Mouse (Mus musculus) erythroblast, adult 5-6 weeks (primary cell): ENCODE measurements around the gene Xpnpep1. TPM values are rescaled to one million over a fixed set of nuclear protein-coding genes. Genes with fewer than 3 reads are reported as not detected.

Experiments used
- ATAC-seq: replicated peaks from 2 replicates; pipeline ENCODE4 v1.8.0; 2016; ENCODE audit warnings: moderate number of reproducible peaks, mild to moderate bottlenecking, moderate TSS enrichment, inconsistent platforms; ENCODE audit not compliant: poor library complexity, low FRiP score, severe bottlenecking
- total RNA-seq, 2 experiments: library from RNA; stranded (forward) in 1 of 2; stranded (reverse) in 1 of 2; fragments of 150-400 nt in 1 of 2; fragments of 200-764, 138-1000 nt in 1 of 2; gene quantifications; 2 replicates each; pipeline versions ENCODE4 v1.2.3 to v1.2.4; 2015 to 2017; ENCODE audit warnings: low replicate concordance in 2 of 2

Gene Xpnpep1
- total RNA-seq, 2 experiments from 2014 or later, result 17.1 to 28.4 TPM

DNA sequence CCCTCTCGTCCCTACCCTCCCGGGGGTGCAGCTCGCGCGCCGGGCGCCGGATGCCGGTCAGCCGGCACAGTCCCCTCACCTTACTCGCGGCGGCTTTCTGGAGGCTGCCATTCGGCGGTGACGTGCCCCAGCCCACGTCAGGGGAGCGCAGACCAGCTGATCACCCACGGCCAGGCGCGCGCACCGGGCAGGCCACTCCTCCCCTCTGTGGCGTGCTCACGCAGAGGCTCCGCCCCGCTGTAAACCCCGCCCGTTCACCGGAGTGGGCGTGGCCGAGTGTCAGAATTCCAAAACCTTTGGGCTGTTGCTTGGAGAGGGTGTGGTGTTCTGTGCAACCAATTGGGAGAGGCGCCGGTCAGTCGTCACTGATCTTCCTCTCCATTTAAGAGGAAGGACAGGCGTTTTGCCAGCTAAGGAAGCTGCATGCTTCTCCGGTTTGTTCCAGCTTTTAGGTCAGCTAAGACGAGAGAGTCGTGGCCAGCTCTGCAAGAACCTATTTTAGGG lies 1.5 kb downstream of the Xpnpep1 start:
- ATAC-seq, result peak; percentile 97

DNA sequence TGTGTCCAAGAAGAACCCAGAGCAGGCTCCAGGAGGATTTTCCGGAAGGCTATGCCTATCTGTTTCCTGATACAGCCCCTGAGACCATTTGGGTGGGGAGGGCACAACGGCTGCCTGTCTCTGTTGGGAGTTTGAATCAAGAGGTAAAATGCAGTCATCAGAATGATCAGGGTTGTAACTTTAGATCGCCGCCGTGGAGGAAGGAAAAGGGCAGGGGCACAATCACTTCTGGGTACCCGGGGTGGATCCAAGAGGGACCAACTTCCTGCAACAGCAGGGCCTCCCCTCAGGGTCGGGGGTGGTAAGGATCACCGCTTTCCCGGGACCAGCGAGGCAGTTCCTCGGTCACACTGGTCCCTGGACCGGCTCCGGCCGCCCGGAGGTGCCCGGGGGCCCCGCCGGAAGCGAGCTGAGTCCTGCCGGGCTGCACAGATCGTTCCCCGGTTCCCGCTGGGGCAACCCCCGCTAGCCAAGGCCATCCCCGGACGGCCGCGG lies 2.0 kb downstream of the Xpnpep1 start:
- 0 out of 2 replicates have a peak, but pooled peaks have one; percentile 3 for ATAC-seq

DNA sequence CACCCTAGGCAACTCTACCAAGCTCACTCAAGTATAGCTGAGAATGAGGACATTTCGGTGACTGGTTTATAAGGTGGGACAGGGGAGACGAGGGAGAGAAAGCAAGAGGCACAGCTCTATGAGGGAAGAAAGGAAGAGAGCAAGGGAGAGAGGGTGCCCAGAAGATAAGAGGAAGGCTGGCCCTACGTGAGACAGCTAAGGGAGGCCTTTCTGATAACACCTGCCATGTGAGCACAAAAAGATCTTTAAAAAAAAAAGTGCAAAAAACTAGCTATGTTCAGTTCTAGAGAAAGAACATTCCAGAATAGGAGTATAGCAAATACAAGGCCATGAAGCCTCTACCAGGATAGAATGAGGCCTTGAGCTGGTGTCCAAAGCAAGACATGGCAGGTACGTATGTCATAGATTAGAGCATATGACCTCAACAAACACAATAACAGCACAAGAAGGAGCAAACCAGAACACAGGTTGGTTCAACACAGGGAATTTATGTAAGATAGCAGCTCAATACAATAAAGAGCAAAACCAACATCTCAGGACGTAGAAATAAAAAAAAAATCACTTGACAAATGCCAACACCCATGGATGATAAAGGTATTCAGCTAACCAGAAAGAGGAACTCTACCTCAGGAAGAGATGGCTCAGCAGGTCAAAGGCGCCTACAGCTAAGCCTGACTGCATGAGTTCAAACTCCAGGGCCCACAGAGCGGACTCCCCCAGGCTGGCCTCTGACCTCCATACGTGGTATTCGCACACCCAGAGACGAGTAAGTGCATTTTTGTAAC lies 6.7 kb downstream of the Xpnpep1 start:
- ATAC-seq, result peak; percentile 58; the same call in 1 of the 2 replicates

DNA sequence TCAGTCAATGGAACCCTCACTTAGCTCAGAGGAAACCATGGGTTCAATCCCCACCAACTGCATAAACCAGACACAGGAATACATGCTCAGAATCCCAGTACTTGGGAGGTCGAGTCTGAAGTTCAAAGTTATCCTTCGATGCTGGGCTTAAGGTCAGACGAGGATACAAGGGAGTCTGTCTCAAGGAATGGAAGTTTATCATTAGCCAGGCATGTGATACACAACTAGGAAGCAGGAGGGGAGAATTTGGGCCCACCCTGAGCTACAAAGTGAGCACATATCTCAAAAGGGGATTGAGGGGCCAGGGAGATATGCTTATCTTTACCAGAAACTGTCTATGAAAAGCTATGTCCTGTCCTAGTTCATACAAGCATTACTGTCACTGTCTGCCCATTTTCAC lies 7.4 kb downstream of the Xpnpep1 start:
- peak; percentile 12 for ATAC-seq

DNA sequence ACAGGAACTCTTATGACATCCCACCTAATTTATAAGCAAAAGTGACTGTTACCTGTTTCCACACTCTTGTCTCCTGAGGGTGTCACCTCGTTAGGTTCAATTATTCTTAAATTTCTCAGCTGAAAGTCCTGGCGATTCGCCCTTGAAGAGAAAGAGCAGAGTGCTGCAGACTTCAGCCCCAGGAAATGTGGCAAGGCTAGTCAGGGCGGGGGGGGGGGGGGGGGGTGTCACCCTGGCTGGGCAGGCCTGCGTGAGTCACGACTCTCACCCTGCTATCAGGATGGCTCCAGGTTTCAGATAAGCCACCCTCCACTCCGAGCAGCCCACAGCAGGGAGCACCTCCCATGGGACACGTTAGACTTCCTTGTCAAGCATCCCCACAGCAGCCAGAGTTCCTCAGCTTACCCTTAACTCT lies 8.1 kb downstream of the Xpnpep1 start:
- peak; percentile 73 for ATAC-seq

DNA sequence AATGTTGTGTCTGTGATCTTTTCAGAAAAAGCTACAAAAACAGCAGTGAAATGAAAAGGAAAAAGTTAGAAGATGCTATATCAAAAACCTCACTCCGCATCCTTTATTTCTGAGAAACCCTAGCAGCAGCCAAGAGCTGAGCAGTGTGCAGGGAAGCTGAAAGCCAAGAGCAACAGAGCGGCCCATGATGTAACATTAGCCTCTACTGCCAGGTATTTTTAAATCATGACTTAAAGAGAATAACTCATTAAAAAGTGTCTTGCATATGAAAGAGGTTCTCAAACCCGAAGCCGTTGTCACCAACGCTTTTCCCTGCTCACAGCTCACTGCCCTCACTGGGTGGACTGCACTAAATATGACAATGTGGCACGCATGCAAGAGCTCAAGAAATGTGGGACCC lies 9.7 kb downstream of the Xpnpep1 start:
- ATAC-seq, result no peak

DNA sequence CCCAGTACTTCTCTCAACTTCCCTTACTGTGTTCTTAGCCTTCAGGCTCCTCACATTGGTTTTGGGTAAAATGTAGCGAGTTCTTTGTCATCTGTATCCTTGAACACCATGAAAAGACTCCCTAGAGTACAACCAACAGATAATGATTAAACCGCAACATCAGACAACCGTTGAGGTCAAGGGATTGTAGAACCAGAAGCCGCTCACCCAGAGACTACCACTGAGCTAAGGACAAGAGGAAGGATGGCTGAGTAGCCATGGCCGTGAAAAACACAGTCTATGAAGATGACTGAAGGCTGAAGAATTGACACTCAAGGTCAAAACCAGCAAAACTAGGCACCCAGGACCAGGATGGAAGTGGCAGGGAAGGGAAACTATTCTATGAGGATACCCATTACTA lies 10.3 kb downstream of the Xpnpep1 start:
- ATAC-seq, result no peak

DNA sequence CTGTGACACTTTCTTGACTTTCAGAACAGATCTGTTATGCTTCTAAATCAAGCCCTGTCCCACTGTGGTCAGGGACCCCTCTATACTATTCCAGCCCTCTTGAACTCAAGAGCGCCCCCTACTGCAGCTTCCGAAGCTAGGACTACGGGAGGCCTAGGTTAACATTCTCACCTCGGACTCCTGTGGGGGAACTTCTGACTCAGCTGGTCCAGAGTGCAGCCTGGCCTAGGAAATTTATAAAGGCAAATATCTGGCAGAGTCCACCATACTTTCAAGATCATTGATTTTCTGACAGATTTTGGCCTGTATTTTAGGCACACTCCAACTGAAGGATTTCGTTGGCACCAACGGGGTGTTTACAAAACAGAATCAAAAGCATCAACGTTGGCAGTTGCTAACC lies 11.0 kb downstream of the Xpnpep1 start:
- ATAC-seq, result no peak

DNA sequence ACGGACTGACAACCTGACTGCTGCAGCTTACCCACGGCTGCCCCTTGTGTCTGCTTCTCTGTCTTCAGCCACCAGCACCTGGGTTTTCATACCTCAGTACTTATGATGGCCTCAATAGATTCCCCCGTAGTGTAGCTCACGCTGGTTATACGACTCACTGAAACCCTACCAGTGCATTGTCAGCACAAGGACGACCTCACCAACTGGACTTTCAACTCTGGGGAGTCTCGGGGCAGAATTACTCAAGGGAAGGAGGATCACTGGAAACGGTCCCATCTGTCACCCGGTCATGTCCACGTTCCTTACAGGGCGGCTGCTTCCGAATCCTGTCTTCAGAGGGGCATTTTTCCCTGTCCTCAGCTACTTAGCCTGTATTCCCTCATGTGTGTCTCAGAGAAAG lies 11.8 kb downstream of the Xpnpep1 start:
- no peak for ATAC-seq

DNA sequence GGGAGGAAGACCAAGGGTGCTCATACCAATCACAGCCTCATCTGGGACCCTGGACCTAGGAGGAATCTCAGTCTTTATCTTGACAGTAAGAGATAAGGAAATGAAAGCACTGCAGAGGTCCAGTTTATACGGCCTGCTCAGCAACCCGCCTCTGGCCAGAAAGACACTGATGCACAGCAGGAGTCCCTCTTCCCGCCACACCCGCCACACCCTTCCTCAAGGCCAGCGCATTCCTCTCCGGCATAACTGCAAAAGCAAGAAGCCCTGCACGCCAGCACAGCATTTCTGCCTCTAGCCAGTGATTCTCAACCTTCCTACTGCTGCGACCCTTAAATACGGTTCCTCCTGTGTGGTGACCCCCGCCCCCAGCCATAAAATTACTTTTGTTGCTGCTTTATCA lies 16.8 kb downstream of the Xpnpep1 start:
- no peak for ATAC-seq

DNA sequence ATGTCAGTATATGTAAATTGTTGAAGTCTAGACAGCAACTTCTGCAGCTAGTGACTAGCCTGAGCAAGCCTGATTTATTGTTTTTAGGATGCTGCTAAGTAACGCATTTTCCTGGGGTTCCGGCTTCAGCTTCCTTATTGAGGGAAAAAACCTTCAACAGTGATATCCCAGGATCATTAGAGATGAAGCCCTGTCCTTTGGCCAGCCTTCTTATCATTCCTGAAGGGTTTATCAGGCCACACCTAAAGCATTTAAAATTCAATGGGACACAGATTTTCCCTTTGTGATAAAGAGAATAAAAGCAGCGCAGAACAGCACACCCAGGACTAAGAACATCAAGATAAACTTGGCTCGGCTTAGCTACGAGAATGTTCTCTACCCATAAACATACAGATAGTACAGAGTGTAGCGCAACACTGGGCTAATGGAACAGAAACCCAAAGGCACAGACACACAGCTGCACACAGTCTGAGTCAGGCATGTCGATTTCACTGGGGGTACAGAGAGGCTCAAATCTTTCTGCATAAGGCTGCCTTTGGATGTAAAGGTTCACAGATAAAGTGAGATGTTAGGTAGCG lies 17.9 kb downstream of the Xpnpep1 start:
- ATAC-seq, result no peak

DNA sequence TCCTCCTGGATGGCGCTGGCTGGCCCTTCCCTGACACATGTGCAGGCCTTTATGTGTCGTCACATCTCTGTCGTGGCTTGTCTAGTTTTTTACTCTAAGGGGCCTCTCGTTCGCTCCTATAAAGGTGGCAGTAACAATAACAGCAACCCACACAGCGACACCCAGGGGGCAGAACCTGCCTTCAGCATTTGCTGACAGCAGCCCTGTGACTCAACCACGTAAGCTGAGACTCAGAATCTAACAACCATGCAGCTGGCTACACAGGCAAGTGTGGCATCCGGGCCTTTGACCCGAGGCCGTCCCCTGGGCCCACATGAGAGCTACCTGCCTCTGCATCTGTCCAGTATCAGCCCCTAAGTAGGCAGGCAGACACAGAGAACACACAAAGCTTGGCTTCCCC lies 18.5 kb downstream of the Xpnpep1 start:
- ATAC-seq, result no peak

DNA sequence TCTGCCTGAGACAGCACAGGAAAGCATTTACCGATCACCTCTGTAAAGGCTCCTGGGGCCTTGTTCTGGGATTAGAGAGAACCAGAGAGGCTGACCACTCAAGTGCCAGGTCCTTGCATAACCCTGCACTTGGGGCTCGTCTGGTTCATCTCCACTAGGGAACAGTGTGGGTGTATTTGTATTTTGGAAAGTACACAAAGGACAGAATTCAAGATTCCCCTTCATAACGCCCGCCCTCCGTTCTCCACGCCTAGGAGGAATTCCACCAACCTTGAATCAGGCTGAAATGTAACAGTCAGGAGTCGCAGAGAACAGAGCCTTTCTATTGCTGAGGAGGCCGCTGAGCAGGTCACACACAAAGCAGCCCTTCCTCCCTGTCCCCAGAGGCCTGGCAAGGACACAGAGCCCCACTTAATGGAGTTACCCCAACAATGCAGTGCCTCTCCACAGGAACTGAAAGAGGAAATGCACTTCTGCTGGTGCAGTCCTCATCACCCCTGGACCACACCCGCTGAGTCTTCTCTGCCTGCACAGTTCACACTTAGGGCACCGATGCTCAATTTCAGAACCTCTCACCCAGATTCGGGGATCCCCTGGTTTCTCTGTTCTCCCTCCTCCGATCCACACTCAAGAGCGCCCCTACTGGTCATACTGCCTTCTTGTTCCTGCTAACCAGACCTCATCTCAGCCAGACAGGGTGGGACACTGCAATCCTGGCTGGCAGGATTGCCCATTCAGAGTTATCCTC lies 20.1 kb downstream of the Xpnpep1 start:
- ATAC-seq, result peak; percentile 65

DNA sequence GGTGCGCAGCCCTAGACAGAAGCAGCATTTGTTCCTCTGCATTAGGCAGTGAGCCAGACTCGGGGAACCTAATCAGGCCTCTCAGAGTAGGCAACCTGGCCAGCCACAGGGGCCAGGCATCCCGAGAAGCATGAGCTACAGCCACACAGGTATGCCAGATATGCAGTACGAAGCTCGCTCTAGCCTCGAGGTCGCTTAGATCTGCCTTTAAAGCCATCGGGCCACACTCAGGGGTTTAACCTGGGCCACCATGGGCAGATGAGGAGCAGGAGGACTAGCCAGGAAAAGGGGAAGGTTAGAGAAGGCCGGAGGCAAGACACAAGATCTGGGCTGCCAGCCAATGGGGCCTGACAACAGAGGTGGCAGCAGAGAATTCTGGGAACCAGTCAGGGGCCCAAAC lies 22.1 kb downstream of the Xpnpep1 start:
- no peak for ATAC-seq

DNA sequence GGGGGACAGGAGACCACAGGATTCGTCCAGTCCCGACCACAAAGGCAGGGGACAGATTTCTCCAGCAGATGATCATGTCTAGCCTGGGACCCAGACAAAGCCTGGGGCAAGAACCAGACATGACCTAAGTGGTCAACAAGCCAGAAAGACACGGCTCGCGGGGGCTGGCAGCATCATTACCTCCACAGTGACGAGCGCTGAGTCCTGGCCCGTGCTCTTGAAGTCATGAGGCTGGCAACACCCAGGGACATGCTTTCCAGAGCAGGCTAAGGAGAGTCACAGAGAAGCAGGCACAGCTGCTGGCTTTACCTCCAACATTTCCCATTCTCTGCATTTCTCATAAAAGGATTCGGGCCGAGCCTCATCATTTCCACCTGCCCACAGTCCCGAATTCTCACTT lies 22.8 kb downstream of the Xpnpep1 start:
- no peak for ATAC-seq

DNA sequence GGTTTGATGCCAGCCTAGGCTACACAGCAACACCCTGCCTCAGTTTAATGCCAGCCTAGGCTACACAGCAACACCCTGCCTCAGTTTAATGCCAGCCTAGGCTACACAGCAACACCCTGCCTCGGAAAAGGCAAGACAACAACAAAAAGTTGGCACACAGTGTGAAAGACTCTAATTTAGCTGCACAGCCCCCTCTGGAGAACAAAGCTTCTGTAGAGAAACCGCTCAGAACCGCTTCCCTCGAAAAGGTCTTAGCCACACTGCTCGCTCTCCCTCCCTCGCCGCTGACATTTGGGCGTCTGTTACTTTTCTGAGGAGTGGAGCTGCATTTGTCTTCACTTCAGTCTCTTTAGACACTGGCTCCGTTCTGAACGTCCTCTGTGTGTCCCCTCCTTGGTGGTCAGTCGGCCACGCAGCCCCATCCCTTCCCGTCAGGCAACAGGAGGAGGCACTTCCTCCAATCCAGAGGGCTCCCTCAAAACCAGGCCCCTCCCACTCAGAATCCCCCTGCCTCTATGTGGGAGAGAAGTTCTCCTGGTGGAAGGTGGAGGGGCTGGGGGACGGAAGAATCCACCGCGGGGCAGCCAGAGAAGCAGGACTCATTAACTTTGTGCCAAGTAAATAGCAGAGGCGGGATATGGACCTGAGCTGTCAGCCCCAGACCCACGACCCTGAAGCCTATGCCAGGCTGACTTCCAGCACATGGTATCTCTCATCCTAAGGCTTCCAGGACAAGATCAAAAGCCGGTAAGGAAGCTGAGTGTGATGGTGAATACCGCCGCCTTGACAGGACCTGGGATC lies 24.9 kb downstream of the Xpnpep1 start:
- ATAC-seq, result no peak

DNA sequence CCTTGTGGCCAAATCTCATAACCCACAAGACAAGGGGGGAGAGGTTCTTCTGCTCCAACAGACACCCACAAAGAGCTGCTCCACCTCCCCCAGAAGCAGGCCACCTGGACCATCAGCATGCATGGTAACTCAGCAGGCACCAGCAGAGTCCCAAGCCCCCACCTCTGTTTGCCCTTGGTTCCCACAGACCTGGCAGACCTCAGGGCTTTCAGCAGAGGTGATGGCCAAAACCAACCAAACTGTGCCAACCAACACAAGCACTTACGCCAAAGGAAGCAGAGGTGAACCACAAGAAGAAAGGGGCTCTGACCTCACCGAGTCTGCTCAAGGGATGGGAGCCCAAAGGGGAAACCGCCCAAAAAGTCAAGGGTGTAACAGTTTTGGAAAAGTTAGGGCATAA lies 26.3 kb downstream of the Xpnpep1 start:
- ATAC-seq, result no peak

DNA sequence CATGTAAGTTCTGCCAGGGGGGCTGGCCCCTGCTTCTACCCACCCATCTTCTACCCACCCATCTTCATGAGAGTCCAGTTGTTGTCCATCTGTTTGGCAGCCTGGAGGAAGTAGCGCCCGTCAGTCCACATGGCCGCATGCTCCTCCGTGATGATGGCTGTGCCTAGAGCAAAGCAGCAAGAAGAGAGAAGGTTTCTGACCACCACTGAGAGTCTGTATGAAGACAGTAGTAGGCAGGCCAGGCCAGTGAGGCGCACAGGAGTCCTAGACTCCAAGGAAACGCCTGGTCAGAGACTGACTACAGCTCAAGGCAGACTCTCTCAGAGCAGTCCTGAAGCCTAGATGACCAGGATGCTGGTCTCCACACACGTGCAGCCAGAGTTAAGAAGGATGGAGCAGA lies 26.7 kb downstream of the Xpnpep1 start:
- no peak for ATAC-seq

DNA sequence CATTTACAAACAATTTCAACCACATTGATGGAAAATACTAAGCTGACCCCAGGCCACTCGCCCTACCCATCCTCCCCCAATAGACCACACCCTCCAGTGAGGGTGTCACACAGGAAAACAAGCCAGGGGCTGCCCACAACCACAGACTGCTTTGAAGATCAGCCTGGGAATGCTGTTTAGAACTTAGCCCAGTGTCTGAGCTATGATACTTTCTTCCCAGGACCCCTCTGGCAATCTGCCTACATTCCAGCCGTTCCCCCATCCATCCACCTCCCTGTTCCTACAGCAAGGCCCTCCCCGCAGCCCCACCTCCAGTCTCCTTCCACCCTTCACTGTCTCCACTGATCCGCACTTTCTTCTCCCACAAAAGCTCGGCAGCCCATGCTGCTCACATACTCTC lies 29.1 kb downstream of the Xpnpep1 start:
- ATAC-seq, result no peak

DNA sequence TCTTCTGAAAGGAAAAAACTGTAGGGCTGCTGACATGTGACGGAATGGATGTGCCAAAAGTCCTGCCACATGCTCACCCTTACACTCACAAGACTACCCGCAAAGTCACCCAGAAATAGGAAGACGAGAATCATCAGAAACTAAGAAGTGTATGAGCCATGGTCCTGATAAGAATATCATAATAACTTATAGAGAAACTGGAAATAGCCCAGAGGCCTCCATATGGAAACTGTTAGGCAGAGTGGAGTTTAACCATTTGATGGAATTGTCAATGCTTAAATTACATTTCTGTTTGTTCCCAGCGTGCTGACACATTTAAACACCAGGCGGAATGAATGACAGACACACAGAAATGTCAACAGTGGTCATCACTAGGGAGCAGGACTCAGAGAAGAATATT lies 31.1 kb downstream of the Xpnpep1 start:
- ATAC-seq, result no peak
